Mouse (Mus musculus): ENCODE data around the gene Asgr1.
"Not testable (repeated sequence)": the region's sequence is repeated elsewhere in the genome, so short reads cannot be mapped to it uniquely, and the experiment has no call there.

- not testable (repeated sequence) for TF ChIP-seq POLR2A (IDR thresholded peaks at IDR 0.05; ENCODE audit: borderline replicate concordance, extremely low read depth, insufficient read depth, insufficient read length, poor library complexity, severe bottlenecking); CTCF (IDR thresholded peaks at IDR 0.05; ENCODE audit: borderline replicate concordance, extremely low read depth, insufficient read depth, insufficient read length)
These were observed 37.7 kb upstream of the Asgr1 start for GRCm38 (mm10) chr11:70016177-70016576.

Measured in brain, embryonic 14.5 days (tissue).